Mouse (Mus musculus) intestine, postnatal 0 days (tissue): ENCODE measurements around the gene Zdhhc8. TPM values are rescaled to one million over a fixed set of nuclear protein-coding genes. Genes with fewer than 3 reads are reported as not detected.

Source experiments
- ATAC-seq: fragments of 200-750 bp; cut with Nextera tagmentation; 2 replicates; pipeline ENCODE4 v1.8.0; 2017; ENCODE audit warnings: mild to moderate bottlenecking, moderate TSS enrichment, moderate library complexity
- H3K27ac ChIP-seq: fragments of 300-500 bp; sonication (generic); 2 replicates; pipeline ENCODE4 v1.5.1; 2014; ENCODE audit warnings: mild to moderate bottlenecking, low read depth, low read length, moderate library complexity
- H3K27me3 ChIP-seq: fragments of 300-500 bp; sonication (generic); replicated peaks from 2 replicates; pipeline ENCODE4 v1.6.1; 2014; ENCODE audit warnings: low read length, mixed read lengths; ENCODE audit not compliant: control insufficient read depth, insufficient read depth
- H3K36me3 ChIP-seq: fragments of 300-500 bp; sonication (generic); 2 replicates; pipeline ENCODE4 v1.6.1; 2014; ENCODE audit warnings: mild to moderate bottlenecking, moderate library complexity; ENCODE audit not compliant: control insufficient read depth, insufficient read depth
- H3K4me1 ChIP-seq: fragments of 300-500 bp; sonication (generic); replicated peaks from 2 replicates; pipeline ENCODE4 v1.6.1; 2014; ENCODE audit warnings: antibody characterized with exemption, low read length, mixed read lengths; ENCODE audit not compliant: control insufficient read depth, insufficient read depth
- H3K4me2 ChIP-seq: fragments of 300-500 bp; sonication (generic); replicated peaks from 2 replicates; pipeline ENCODE4 v1.6.1; 2014; ENCODE audit warnings: low read depth, mild to moderate bottlenecking, moderate library complexity
- H3K4me3 ChIP-seq: fragments of 300-500 bp; sonication (generic); 2 replicates; pipeline ENCODE4 v1.5.1; 2014; ENCODE audit warnings: low read depth, low read length
- H3K9ac ChIP-seq: fragments of 300-500 bp; sonication (generic); 2 replicates; pipeline ENCODE4 v1.6.1; 2014; ENCODE audit warnings: mild to moderate bottlenecking, low read depth, low read length
- H3K9me3 ChIP-seq: fragments of 300-500 bp; sonication (generic); 2 replicates; pipeline ENCODE4 v1.6.1; 2016; ENCODE audit warnings: mixed run types; ENCODE audit not compliant: control insufficient read depth
- CTCF ChIP-seq: sonication (generic); IDR thresholded peaks from 2 replicates; pipeline ENCODE4 v1.5.1; 2016; ENCODE audit warnings: low read depth, mild to moderate bottlenecking, control low read depth, antibody characterized with exemption, moderate library complexity
- WGBS: fragments of 180-500 bp; shearing (Covaris S2); extraction: QIAGEN DNeasy Blood & Tissue Kit; methylation state at CpG from one replicate; pipeline ENCODE4 v1.1.7; 2014; 5-methylcytosine and 5-hydroxymethylcytosine counted together
- polyA plus RNA-seq: library from polyadenylated mRNA; unstranded; fragments of >200 nt; fragmentation: Nextera tagmentation; extraction: Ambion mirVana; gene quantifications from 2 replicates; pipeline ENCODE4 v1.2.1, GENCODE M21; 2015

Gene Zdhhc8
- polyA plus RNA-seq: 4.3 and 5.0 TPM in 2 replicates

DNA sequence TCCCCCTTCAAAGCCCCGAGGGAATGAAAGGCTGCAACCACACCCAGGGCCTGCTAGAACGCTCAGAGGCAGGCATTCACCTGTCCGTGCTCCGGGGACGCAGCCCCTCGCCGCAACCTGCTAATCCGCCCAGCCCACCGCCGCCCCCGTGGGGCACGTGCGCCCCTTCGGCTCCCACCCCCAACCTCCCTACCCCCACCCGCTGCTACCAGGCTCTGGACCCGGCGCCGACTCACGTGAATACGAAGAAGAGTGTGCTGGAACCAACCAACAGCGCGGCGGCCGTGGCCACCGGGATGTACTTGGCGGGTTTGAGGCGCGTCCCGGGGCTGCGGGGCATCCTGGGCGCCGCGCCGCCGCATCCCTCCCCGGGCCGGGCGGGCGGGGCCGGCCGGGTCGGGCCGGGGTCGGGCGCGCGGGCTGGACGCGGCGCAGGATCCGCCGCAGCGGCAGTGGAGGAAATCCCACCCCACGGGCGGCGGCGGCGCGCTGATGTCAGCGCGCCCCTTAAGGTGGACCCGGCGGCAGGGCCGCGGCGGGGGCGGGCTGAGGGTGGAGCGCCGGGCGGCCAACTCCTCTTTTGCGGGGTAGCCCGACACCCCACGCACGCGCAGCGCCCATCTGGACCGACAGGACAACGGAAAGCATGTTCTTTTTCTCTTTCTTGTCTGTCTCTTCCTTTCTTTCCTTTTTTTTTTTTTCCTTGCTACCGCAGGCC, at the start of gene Zdhhc8:
TSS of gene Zdhhc8 (minus strand) at position 466 of the 718 bp plus-strand sequence.
- Histone ChIP-seq H3K9ac (peak within 1 kb of the TSS; percentile 73), H3K27me3 (no peaks in the 10 kb centered on the region), H3K4me3 (peak within 1 kb of the TSS; percentile 83), H3K9me3 (no peaks in the 10 kb centered on the region), H3K4me1 (no peaks in the 10 kb centered on the region), H3K36me3 (peaks cover 19% of the 10 kb centered on the region), H3K27ac (peak within 1 kb of the TSS; percentile 41), H3K4me2 (peak within 1 kb of the TSS; percentile 94)
- WGBS: under 1% methylated on average over 61 of the region's 79 CpGs
- TF ChIP-seq CTCF: no peak
- ATAC-seq: peak; percentile 52

DNA sequence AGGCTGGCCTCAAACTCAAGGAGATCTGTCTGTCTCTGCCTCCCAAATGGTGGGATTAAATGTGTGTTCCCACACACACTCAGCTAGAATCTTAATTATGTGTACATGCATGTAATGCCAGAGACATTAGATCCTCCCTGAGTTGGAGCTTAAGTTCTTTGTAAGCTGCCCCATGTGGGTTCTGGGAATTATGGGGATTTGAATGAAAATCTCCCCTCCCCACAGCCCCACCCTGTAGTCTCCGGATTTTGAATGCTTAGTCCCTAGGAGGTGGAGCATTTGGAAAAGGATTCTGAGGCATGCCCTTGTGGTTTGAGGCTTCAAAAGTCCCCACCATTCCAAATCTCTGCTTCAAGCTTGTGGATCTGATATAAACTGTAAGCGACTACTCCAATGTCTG, 40.2 kb upstream of the Zdhhc8 start:
- Histone ChIP-seq H3K4me2 (no peak overlapping the region), H3K4me3 (no peak overlapping the region), H3K36me3 (peaks cover 79% of the 10 kb centered on the region), H3K4me1 (no peaks in the 10 kb centered on the region), H3K27ac (no peak overlapping the region), H3K9ac (no peak overlapping the region), H3K9me3 (no peaks in the 10 kb centered on the region), H3K27me3 (no peaks in the 10 kb centered on the region)
- TF ChIP-seq CTCF: no peak
- 93% methylated on average over 2 of the region's 2 CpGs for WGBS
- no peak for ATAC-seq

DNA sequence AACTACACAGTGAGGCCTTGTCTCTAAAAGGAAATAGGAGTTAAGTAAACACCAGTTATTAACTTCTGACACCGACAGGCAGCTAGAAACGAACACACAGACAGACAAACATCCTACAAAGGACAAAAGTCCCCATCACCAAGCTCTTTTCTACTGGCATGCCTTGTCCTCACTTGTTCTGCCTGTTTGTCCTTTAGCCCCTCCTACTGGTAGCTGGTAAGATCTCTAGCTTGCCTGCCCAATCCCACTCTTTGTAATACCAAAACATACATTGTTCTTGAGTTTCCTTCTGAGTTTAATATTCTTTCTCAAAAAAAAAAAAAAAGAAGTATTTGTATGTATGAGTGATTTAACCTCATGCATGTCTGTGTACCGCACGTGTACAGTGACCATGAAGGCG, 33.2 kb upstream of the Zdhhc8 start:
- Histone ChIP-seq H3K4me1 (no peaks in the 10 kb centered on the region), H3K9me3 (no peaks in the 10 kb centered on the region), H3K27me3 (no peaks in the 10 kb centered on the region), H3K9ac (no peak overlapping the region), H3K27ac (no peak overlapping the region), H3K4me3 (no peak overlapping the region), H3K36me3 (peaks cover 65% of the 10 kb centered on the region), H3K4me2 (no peak overlapping the region)
- no peak for ATAC-seq
- WGBS: 77% methylated on average over 5 of the region's 5 CpGs
- TF ChIP-seq CTCF: peak; percentile 60

DNA sequence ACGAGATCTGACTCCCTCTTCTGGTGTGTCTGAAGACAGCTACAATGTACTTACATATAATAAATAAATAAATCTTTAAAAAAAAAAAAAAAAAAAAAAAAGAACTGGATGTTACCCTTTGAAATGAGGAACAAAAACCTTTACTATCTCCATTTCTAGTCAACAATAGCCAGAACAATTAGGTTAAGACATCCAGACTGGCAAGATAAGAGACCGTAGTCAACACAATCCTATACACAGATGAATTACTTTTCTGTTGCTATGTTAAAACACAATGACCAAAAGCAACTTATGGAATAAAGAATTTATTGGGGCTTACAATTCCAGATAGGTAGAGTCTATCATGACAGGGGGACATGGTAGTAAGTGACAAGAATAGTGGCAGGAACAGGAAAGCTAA, 30.1 kb upstream of the Zdhhc8 start:
- no peaks in the 10 kb centered on the region for H3K4me1 ChIP-seq
- no peaks in the 10 kb centered on the region for H3K9me3 ChIP-seq
- H3K4me2 ChIP-seq: no peak overlapping the region
- ATAC-seq: no peak
- no peaks in the 10 kb centered on the region for H3K27me3 ChIP-seq
- no peak overlapping the region for H3K4me3 ChIP-seq
- no peak overlapping the region for H3K9ac ChIP-seq
- H3K27ac ChIP-seq: no peak overlapping the region
- TF ChIP-seq CTCF: no peak
- 90% methylated on average over 2 of the region's 2 CpGs for WGBS
- peaks cover 61% of the 10 kb centered on the region for H3K36me3 ChIP-seq

DNA sequence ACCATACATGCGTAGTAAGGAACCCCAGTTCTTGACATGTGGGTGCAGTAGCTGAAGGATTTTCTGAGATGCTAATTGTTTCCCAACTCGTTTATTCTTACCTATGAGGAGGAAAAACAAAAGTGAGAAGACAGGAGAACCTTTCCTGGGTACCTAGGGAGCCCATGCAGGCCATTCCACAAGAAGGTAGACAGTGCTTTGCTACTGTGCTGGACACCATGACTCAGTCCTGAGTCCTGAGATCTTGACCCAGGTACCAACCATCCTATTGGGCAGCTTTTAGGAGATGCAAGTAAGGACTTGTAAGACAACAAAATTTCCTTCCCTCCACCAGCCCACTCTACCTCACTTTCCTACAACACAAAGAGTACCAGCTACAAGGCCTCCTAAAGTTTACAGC, 23.3 kb upstream of the Zdhhc8 start, which contains the start of gene Gm49776:
TSS of gene Gm49776 (minus strand) at position 101 of the 400 bp plus-strand sequence.
- Histone ChIP-seq H3K36me3 (peaks cover 83% of the 10 kb centered on the region), H3K9me3 (no peaks in the 10 kb centered on the region), H3K27me3 (no peaks in the 10 kb centered on the region), H3K4me2 (no peak within 1 kb of the TSS), H3K27ac (no peak within 1 kb of the TSS), H3K4me1 (no peaks in the 10 kb centered on the region), H3K4me3 (no peak within 1 kb of the TSS), H3K9ac (no peak within 1 kb of the TSS)
- TF ChIP-seq CTCF: no peak
- no peak for ATAC-seq
- 85% methylated on average over 2 of the region's 2 CpGs for WGBS

DNA sequence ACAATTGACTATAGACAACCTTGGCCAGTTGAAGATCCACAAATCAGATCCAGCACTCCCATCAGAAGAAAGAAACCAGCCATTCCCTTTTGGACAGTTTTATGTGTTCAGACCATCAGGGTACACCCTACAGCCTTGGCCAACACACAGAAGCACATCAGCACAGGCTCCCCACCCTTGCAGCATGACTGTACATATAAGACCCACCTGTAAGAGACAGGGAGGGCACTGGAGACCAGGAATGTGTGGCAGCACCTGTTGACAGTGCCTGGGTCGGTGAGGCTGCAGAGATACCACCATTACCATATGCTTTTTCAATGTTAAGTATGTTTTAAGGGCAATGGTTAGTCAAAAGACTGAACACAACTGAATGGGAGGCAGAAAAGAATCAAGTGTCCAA, 18.9 kb upstream of the Zdhhc8 start:
- H3K4me2 ChIP-seq: no peak overlapping the region
- 0 out of 2 replicates have a peak, but pooled peaks cover 8% of the 10 kb centered on the region for H3K4me1 ChIP-seq
- no peak for ATAC-seq
- no peak overlapping the region for H3K9ac ChIP-seq
- H3K36me3 ChIP-seq: peaks cover 73% of the 10 kb centered on the region
- no peaks in the 10 kb centered on the region for H3K27me3 ChIP-seq
- no peak overlapping the region for H3K4me3 ChIP-seq
- 0 out of 2 replicates have a peak overlapping the region, but pooled peaks have one; percentile 21 for H3K27ac ChIP-seq
- no peak for TF ChIP-seq CTCF
- H3K9me3 ChIP-seq: no peaks in the 10 kb centered on the region
- WGBS: 80% methylated on average over 1 of the region's 1 CpGs
